ENCODE assay signal across 23 mouse cellular contexts in the genomic region with DNA sequence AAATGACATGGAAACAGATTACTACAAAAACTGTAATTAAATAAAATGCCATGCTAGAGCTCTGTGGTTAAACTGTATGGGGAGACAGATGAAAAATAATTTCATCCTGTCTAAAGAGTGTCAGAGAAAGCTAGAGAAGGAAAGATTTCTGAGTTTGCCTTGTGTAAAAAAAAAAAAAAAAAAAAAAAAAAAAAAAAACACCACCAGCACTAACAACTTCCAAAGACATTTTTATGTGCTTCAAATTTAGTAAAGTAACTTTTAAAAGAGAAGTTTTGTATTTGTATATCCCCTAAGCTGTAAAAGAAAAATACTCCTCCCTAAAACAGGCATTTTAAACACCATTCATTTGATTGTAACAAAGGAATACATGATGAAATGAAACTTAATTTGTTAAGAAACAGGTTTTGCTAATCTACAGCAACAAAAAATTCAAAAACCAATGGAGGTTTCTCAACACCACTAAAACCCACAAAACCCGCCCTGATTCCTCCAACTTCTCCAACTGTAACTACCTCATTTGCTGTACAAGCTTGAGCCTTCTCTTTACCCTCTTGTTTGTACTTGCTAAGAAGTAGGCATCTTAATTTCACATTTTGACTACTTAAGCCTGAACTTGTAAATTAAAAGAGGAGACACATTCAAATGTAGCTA.
DNase-seq lines count a peak whose midpoint lies in the region; ATAC-seq lines count a peak whose summit lies in the region.
"Had no signal": no experiment of that assay in that cellular context is flagged by ENCODE, and none has a peak within 500 bp of the region (broad histone marks: within the 10 kb centered on the region; RNA-seq: fewer than 3 reads in every experiment).

No protein-coding gene starts in this region.

- no peaks in the 10 kb centered on the region; the same call in 1 of the 2 replicates for H3K4me1 ChIP-seq in midbrain, embryonic 11.5 days (ENCODE audit: control insufficient read depth, insufficient read depth, low read length)
- H3K4me1 ChIP-seq in midbrain, embryonic 13.5 days (replicated peaks), result peaks cover 6% of the 10 kb centered on the region; the same call in 1 of the 2 replicates
- H3K4me1 ChIP-seq: embryonic facial prominence, embryonic 15.5 days; hindbrain, embryonic 10.5 days had no signal

- H3K27me3 ChIP-seq in midbrain, embryonic 11.5 days (ENCODE audit: control insufficient read depth, insufficient read depth, low read length), result no peaks in the 10 kb centered on the region
- no peaks in the 10 kb centered on the region for H3K27me3 ChIP-seq in midbrain, embryonic 13.5 days
- H3K27me3 ChIP-seq: embryonic facial prominence, embryonic 15.5 days had no signal

- DNase-seq in midbrain, embryonic 11.5 days (ENCODE audit: low spot score, missing footprints), result peak; percentile 72
- DNase-seq in cerebellum, adult 18-20 months, result no peak
- DNase-seq in left cerebral cortex, adult 8-10 months (ENCODE audit: low spot score in 2 of 2), result no peak
- no peak for DNase-seq in cerebellum, adult 9-11 months
- DNase-seq: adrenal gland, adult 8-10 months; adrenal gland, postnatal 36 days; cerebellum, adult 11 months; cerebellum, adult 9-10 months; cerebellum, postnatal 36 days; embryo, embryonic 11 days; gastrocnemius, postnatal 36 days; heart, adult 18-20 months; heart, postnatal 14 days had no signal

- no peak overlapping the region for H3K9ac ChIP-seq in midbrain, embryonic 11.5 days (ENCODE audit: low read length)
- no peak overlapping the region for H3K9ac ChIP-seq in midbrain, embryonic 13.5 days (replicated peaks)
- H3K9ac ChIP-seq: embryonic facial prominence, embryonic 15.5 days; hindbrain, embryonic 14.5 days had no signal

- H3K4me2 ChIP-seq in midbrain, embryonic 11.5 days, result no peak overlapping the region
- H3K4me2 ChIP-seq in midbrain, embryonic 13.5 days (replicated peaks), result no peak overlapping the region
- H3K4me2 ChIP-seq: embryonic facial prominence, embryonic 15.5 days; hindbrain, embryonic 14.5 days had no signal

- H3K9me3 ChIP-seq in midbrain, embryonic 11.5 days (ENCODE audit: control insufficient read depth, low read length), result no peaks in the 10 kb centered on the region
- H3K9me3 ChIP-seq in midbrain, embryonic 13.5 days, result no peaks in the 10 kb centered on the region
- H3K9me3 ChIP-seq: embryonic facial prominence, embryonic 15.5 days; forebrain, embryonic 10.5 days; heart, embryonic 10.5 days; hindbrain, embryonic 10.5 days had no signal

- ATAC-seq in midbrain, embryonic 11.5 days (ENCODE audit: low FRiP score), result no peak
- ATAC-seq in midbrain, embryonic 13.5 days, result no peak
- ATAC-seq in granulocyte monocyte progenitor cell, adult 5-6 weeks (replicated peaks; ENCODE audit: poor library complexity, severe bottlenecking), result peak; percentile 86
- peak; percentile 82 for ATAC-seq in megakaryocyte progenitor cell, adult 5-6 weeks (replicated peaks; ENCODE audit: poor library complexity)
- ATAC-seq: forebrain, embryonic 14.5 days had no signal

- no peaks in the 10 kb centered on the region for H3K36me3 ChIP-seq in midbrain, embryonic 11.5 days (ENCODE audit: control insufficient read depth, insufficient read depth, low read length)
- no peaks in the 10 kb centered on the region for H3K36me3 ChIP-seq in midbrain, embryonic 13.5 days
- H3K36me3 ChIP-seq: embryonic facial prominence, embryonic 15.5 days had no signal

- H3K4me3 ChIP-seq in midbrain, embryonic 11.5 days (ENCODE audit: low read depth, low read length), result no peak overlapping the region
- no peak overlapping the region for H3K4me3 ChIP-seq in midbrain, embryonic 13.5 days (replicated peaks)
- H3K4me3 ChIP-seq: embryonic facial prominence, embryonic 15.5 days; erythroblast, embryonic 14.5 days; forebrain, embryonic 10.5 days; heart, embryonic 10.5 days; hindbrain, embryonic 10.5 days had no signal

- 89% methylated on average over 1 of the region's 1 CpGs for WGBS in midbrain, embryonic 11.5 days
- 88% methylated on average over 1 of the region's 1 CpGs for WGBS in midbrain, embryonic 13.5 days

- H3K27ac ChIP-seq in midbrain, embryonic 11.5 days (ENCODE audit: low read depth, low read length), result no peak overlapping the region
- H3K27ac ChIP-seq in midbrain, embryonic 13.5 days, result no peak overlapping the region
- H3K27ac ChIP-seq: embryonic facial prominence, embryonic 15.5 days; forebrain, embryonic 10.5 days; heart, embryonic 10.5 days; hindbrain, embryonic 10.5 days; hindbrain, embryonic 14.5 days had no signal

Comparison
In these comparisons a context has a peak if more than half of its experiments do, and no peak if none do; other contexts are left out.
1. ATAC-seq: peak in granulocyte monocyte progenitor cell, adult 5-6 weeks (single experiment) and megakaryocyte progenitor cell, adult 5-6 weeks (single experiment); none in midbrain, embryonic 11.5 days (single experiment) and midbrain, embryonic 13.5 days (single experiment).